Mouse (Mus musculus) frontal cortex, postnatal 36 days (tissue): ENCODE measurements around the gene Gm21983.

ENCODE experiments used
- DNase-seq, 2 experiments: peaks; one replicate each; pipeline ENCODE4 v3.0.0; 2022; ENCODE audit warnings: low spot score in 2 of 2

The Gm21983 gene

GRCm38 (mm10) chr7:27161744-27162143 is 19.1 kb downstream of the Gm21983 start:
- no peak for DNase-seq

GRCm38 (mm10) chr7:27160921-27161320 is 20.0 kb downstream of the Gm21983 start:
- DNase-seq = no peak

- DNase-seq = peak; percentile 73 to 88
Measured at GRCm38 (mm10) chr7:27159882-27160281, 21.0 kb downstream of the Gm21983 start.

GRCm38 (mm10) chr7:27159256-27159655 is 21.6 kb downstream of the Gm21983 start:
- DNase-seq = no peak

- DNase-seq = no peak
Measured at GRCm38 (mm10) chr7:27158171-27158570, 22.7 kb downstream of the Gm21983 start.

- DNase-seq = peak in 1 of 2 experiments; percentile 74
Measured at GRCm38 (mm10) chr7:27156005-27156404, 24.9 kb downstream of the Gm21983 start.

GRCm38 (mm10) chr7:27153205-27153764 is 27.6 kb downstream of the Gm21983 start, which contains the start of gene Cyp2t4:
TSS of gene Cyp2t4 (plus strand) at chr7:27153714.
- DNase-seq = no peak

- DNase-seq = no peak
Measured at GRCm38 (mm10) chr7:27136410-27136996, 44.4 kb downstream of the Gm21983 start.

GRCm38 (mm10) chr7:27133757-27134156 is 47.1 kb downstream of the Gm21983 start:
- DNase-seq = no peak

GRCm38 (mm10) chr7:27133156-27133555 is 47.7 kb downstream of the Gm21983 start:
- no peak for DNase-seq

- peak; percentile 42 to 55 for DNase-seq
Measured at GRCm38 (mm10) chr7:27132588-27132987, 48.3 kb downstream of the Gm21983 start.

- no peak for DNase-seq
Measured at GRCm38 (mm10) chr7:27131387-27131786, 49.5 kb downstream of the Gm21983 start.

- DNase-seq = no peak
Measured at GRCm38 (mm10) chr7:27130521-27131370, 50.1 kb downstream of the Gm21983 start.

- DNase-seq = no peak
Measured at GRCm38 (mm10) chr7:27129811-27130210, 51.1 kb downstream of the Gm21983 start.

GRCm38 (mm10) chr7:27128946-27129345 is 51.9 kb downstream of the Gm21983 start:
- no peak for DNase-seq

GRCm38 (mm10) chr7:27128162-27128561 is 52.7 kb downstream of the Gm21983 start:
- DNase-seq = peak; percentile 12 to 58

GRCm38 (mm10) chr7:27124969-27125368 is 55.9 kb downstream of the Gm21983 start:
- DNase-seq = no peak

GRCm38 (mm10) chr7:27124305-27124832 is 56.5 kb downstream of the Gm21983 start:
- DNase-seq = no peak

- DNase-seq = no peak
Measured at GRCm38 (mm10) chr7:27119676-27120075, 61.2 kb downstream of the Gm21983 start, which contains the start of gene Cyp2f2. TSS of gene Cyp2f2 (plus strand) at chr7:27119909.
